Mouse (Mus musculus): ENCODE data around the gene Diaph2. TPM values are rescaled to one million over a fixed set of nuclear protein-coding genes. Genes with fewer than 3 reads are reported as not detected.
"Not testable (repeated sequence)": the region's sequence is repeated elsewhere in the genome, so short reads cannot be mapped to it uniquely, and the experiment has no call there.

The Diaph2 gene
- total RNA-seq, 2 experiments from 2014 or later = 0.38 to 7.5 TPM

- ATAC-seq (replicated peaks; ENCODE audit: low FRiP score, poor library complexity, severe bottlenecking) = no peak
Measured at GRCm38 (mm10) chrX:130246652-130247051, 497.1 kb downstream of the Diaph2 start.

- ATAC-seq (replicated peaks; ENCODE audit: low FRiP score, poor library complexity, severe bottlenecking) = no peak
Measured at GRCm38 (mm10) chrX:130253664-130254063, 504.1 kb downstream of the Diaph2 start.

DNA sequence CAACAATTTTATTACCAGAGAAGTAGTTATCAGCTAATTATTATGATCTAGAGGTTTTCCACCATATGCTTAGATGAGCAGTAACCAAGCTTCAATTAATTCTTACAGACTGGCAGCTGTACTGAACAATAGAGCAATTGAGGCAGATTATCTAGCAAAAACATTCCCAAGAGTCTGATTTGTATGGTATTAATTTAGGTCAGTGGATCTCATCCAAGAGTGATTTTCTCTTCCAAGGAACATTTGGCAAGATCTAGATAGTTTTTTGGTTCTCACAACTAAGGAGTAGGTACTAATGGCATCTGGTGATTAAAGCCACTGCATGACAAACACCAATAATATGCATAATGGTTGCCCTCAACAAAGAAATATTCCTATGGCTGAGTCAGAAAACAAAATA lies 516.2 kb downstream of the Diaph2 start:
- ATAC-seq (replicated peaks; ENCODE audit: low FRiP score, poor library complexity, severe bottlenecking) = no peak

- ATAC-seq (replicated peaks; ENCODE audit: low FRiP score, poor library complexity, severe bottlenecking) = no peak
Measured at GRCm38 (mm10) chrX:130279144-130279543, 529.6 kb downstream of the Diaph2 start.

DNA sequence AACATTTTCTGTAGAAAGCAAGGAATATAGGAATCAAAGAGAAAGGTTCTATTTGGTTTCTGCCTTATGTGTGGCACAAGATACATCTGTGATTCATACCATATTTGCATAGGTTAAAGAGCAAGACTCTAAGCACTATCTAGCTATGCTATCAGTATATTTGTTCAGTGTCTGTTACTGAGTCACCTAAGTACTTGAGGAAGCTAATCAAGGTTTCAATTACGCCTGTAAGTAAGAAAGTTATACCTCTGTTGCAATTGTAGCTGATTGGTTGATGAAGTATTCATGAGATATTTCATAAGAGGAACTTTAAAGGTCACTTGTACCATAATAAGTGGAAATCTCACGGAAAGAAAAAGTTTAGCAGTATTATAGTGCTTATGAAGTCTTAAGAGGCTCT lies 531.9 kb downstream of the Diaph2 start:
- no peak for ATAC-seq (replicated peaks; ENCODE audit: low FRiP score, poor library complexity, severe bottlenecking)

DNA sequence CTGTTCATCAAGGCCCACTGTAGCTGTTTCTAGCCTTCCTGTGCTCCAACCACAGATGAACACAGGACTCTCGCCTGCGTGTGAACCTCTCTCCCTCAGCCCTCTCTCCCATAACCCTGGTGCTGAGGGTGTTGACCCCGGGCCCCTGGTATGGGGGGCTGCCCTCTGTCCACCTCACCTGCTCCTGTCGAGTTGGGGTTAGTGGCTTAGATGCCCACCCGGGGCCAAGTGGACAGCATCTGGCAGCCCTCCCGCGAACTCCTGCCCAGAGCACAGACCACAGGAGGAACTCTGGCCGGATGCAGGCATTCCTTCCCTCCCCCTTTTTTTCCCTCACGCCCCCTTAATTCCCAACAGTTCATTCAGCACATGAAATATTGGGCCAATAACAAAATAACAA lies 537.5 kb downstream of the Diaph2 start:
- ATAC-seq (replicated peaks; ENCODE audit: low FRiP score, poor library complexity, severe bottlenecking) = no peak

DNA sequence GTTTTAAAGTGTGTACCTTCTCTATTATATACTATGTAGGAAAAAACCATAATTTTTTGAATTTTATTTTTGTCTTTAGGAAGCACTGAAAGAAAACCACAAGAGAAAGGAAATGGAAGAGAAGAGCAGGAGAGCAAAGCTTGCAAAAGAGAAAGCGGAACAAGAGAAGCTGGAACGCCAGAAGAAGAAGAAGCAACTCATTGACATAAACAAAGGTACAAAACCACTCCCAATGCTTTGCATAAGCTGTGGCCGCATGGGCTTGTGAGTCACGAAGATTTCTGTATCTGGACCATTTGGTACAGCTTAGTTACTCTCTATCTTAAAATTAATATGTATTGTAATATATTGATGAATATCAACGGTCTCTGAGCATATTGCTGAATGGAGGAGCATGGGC lies 540.2 kb downstream of the Diaph2 start:
- ATAC-seq (replicated peaks; ENCODE audit: low FRiP score, poor library complexity, severe bottlenecking) = no peak

GRCm38 (mm10) chrX:130350808-130351435 lies 601.4 kb downstream of the Diaph2 start:
- ATAC-seq (replicated peaks; ENCODE audit: low FRiP score, poor library complexity, severe bottlenecking) = no peak

GRCm38 (mm10) chrX:130351480-130351879 lies 601.9 kb downstream of the Diaph2 start:
- ATAC-seq (replicated peaks; ENCODE audit: low FRiP score, poor library complexity, severe bottlenecking) = no peak

DNA sequence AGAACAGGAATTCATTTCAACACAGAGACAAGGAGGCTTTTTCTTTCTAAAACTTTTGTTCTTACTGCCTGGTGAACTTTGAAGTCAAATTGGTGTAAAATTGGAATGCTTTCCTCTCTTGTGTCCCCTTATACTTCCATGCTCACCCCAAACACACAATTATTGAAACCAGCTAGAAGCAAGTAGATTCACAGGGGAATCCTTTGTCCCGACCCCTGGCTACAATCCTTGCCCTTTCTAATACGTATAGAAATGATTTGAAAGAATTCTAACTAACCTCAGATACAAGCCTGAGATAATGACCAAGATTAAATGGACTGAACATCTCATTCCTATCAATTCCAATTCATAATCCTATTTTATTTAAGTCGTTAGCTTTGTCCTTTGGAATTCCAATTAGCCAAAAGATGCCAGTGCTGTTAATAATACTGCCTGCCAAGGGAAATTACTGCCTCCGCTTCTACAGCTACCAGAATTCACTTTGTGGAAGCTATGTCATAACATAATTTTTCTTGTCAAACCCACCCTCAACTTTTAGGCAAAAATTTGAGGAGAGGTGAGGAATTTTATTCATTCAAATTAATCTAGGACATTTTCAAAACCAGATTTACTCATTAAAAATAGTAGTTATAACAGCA lies 644.1 kb downstream of the Diaph2 start:
- ATAC-seq (replicated peaks; ENCODE audit: low FRiP score, poor library complexity, severe bottlenecking) = no peak

DNA sequence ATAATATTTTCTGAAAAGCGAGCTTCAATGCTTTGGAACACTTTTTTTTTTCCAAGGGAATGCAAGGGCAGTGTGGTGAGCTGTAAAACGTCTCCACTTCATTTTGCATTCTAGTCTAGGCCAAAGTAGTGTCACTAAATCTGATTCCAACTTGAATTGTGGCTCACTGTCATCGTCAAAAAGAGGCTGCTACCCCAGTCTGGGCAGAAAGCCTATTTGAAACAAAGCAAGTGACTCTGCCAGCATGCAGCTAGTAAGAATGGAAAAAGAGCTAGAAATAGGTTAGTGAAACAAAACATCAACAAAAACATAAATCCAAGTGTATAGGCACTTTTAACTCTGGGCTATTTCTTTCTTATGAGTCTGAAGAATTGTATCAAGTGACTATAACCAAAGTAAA lies 653.7 kb downstream of the Diaph2 start:
- ATAC-seq (replicated peaks; ENCODE audit: low FRiP score, poor library complexity, severe bottlenecking) = no peak

GRCm38 (mm10) chrX:130407471-130407870 lies 657.9 kb downstream of the Diaph2 start:
- not testable (repeated sequence) for ATAC-seq (replicated peaks; ENCODE audit: low FRiP score, poor library complexity, severe bottlenecking)

DNA sequence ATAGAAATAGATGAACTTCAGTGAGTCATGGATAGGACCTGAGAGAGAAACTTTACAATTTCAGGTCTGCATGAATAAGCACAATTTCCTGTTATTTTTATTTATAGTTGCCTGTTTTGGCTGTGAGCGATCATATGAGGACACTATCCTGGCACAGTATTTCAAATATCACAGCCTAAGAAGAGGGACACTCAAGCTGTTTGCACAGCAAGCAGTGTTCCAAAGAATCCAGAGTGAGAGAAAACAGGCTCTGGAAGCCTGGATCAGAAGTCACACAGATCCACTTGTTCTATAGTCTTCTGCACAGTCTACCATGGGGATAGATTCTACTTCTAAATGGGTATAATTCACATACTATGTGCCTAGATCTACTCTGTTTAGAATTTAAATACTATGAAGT lies 659.4 kb downstream of the Diaph2 start:
- no peak for ATAC-seq (replicated peaks; ENCODE audit: low FRiP score, poor library complexity, severe bottlenecking)

DNA sequence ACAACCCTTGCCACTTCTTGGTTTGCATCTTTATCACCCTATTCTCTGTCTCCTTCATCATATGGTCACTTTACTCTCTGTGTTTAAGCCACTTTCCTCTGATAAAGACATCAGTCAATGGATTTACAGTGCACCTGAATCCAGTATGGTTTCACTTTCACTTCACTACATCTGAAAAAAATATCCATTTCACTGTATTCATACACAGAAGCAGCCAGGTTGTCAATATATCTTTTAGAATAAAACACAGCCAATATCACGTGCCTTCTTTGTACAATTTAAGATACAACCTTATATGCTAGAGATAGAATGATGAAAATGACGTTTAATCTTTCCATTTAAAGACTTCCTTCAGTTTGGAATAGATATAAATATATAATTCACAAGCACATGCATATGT lies 673.6 kb downstream of the Diaph2 start:
- ATAC-seq (replicated peaks; ENCODE audit: low FRiP score, poor library complexity, severe bottlenecking) = no peak

DNA sequence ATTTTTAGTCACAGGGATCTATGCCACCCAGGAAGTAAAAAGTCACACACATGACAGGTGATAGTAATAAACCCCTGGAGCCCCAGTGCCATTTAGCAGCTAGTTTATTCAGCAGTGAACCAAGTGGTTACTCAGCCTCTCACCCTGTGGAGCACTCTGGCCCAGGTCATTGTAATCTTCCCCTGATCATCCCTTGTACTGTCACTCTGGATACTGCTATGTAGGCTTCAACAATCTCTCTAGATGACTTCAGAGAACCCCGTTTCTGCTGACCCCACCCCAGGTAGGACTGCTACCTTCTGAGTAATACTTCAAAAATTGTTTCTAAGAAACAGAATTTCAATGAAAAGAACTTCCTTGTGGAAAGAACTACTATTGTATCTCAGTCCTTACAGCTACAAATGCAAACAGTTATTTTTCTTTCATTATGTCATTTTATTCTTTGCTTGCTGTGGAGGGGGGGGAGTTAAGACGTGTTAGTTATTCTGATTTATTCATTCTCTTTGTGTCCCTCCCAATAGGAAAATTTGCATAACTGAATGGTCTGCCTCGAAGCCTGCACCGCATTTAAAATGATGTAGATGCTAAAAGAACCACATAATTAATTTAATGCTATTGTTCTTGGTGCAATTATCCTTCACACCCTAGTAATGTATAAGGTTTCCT lies 702.4 kb downstream of the Diaph2 start:
- ATAC-seq (replicated peaks; ENCODE audit: low FRiP score, poor library complexity, severe bottlenecking) = no peak

- ATAC-seq (replicated peaks; ENCODE audit: low FRiP score, poor library complexity, severe bottlenecking) = no peak
Measured at GRCm38 (mm10) chrX:130452488-130452823, 702.9 kb downstream of the Diaph2 start.

GRCm38 (mm10) chrX:130473133-130473532 lies 723.6 kb downstream of the Diaph2 start:
- ATAC-seq (replicated peaks; ENCODE audit: low FRiP score, poor library complexity, severe bottlenecking) = no peak

- no peak for ATAC-seq (replicated peaks; ENCODE audit: low FRiP score, poor library complexity, severe bottlenecking)
Measured at GRCm38 (mm10) chrX:130480877-130481276, 731.3 kb downstream of the Diaph2 start.

GRCm38 (mm10) chrX:130502680-130503464 lies 753.3 kb downstream of the Diaph2 start:
- no peak for ATAC-seq (replicated peaks; ENCODE audit: low FRiP score, poor library complexity, severe bottlenecking)

- no peak for ATAC-seq (replicated peaks; ENCODE audit: low FRiP score, poor library complexity, severe bottlenecking)
Measured at GRCm38 (mm10) chrX:130503465-130503860, 753.9 kb downstream of the Diaph2 start.

GRCm38 (mm10) chrX:130505626-130506025 lies 756.1 kb downstream of the Diaph2 start:
- no peak for ATAC-seq (replicated peaks; ENCODE audit: low FRiP score, poor library complexity, severe bottlenecking)

Data from erythroid progenitor cell, adult 5-6 weeks (primary cell).